Mouse (Mus musculus): ENCODE measurements around the gene Klhl33. TPM values are rescaled to one million over a fixed set of nuclear protein-coding genes. Genes with fewer than 3 reads are reported as not detected.
"Not testable (repeated sequence)": the region's sequence is repeated elsewhere in the genome, so short reads cannot be mapped to it uniquely, and the experiment has no call there.

Gene Klhl33
- total RNA-seq (2014; fragmentation: Nextera tagmentation) (not detected in 2 replicates), total RNA-seq (2017) (0.17 and 0.22 TPM in 2 replicates), polyA plus RNA-seq (2012) (not detected in 2 replicates)

DNA sequence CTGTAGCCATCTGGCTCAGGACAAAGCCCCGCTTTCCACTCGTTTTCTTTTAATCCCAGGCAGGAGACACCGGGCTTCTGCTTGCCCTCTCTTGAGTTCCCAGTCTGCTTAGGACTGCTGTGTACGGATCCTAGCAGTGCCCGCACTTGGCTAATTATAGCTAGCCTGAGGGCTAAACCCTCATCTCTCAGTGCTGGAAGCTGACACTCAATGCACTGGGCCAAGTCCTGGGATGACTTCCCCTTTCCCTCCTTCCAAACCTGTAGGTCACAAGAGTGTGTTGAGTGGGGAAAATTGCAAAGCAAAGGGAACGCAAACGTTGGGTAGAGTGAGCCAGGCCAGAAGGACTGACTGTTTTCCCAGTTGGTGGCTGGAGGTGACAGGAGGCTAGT is at the start of gene Klhl33:
Gene Klhl33, minus strand, starts transcription at position 134 of the 392 bp plus-strand sequence.
- Histone ChIP-seq H3K4me3 (ENCODE audit: low read depth, low read length) (no peak within 1 kb of the TSS), H3K36me3 (replicated peaks) (no peaks in the 10 kb centered on the region), H3K4me1 (ENCODE audit: insufficient read depth, low read depth, low read length) (no peaks in the 10 kb centered on the region), H3K9me3 (replicated peaks) (peaks cover 6% of the 10 kb centered on the region; the same call in 1 of the 2 replicates), H3K27me3 (ENCODE audit: insufficient read depth, low read length) (peaks cover 27% of the 10 kb centered on the region)
- ATAC-seq (ENCODE audit: extremely low read depth, insufficient number of reproducible peaks, low FRiP score, poor library complexity, severe bottlenecking) (no peak), DNase-seq (ENCODE audit: low spot score) (no peak)
- no peak for TF ChIP-seq GATA1 (IDR thresholded peaks at IDR 0.05; ENCODE audit: borderline replicate concordance, low read length)
- TF ChIP-seq GATA2 (IDR thresholded peaks at IDR 0.05; ENCODE audit: borderline replicate concordance, low read depth, low read length), result no peak
- TF ChIP-seq CTCF (IDR thresholded peaks at IDR 0.05; ENCODE audit: low read depth, low read length), result no peak
- no peak for TF ChIP-seq POLR2AphosphoS5 (IDR thresholded peaks at IDR 0.05; ENCODE audit: insufficient replicate concordance, low read depth, low read length)

DNA sequence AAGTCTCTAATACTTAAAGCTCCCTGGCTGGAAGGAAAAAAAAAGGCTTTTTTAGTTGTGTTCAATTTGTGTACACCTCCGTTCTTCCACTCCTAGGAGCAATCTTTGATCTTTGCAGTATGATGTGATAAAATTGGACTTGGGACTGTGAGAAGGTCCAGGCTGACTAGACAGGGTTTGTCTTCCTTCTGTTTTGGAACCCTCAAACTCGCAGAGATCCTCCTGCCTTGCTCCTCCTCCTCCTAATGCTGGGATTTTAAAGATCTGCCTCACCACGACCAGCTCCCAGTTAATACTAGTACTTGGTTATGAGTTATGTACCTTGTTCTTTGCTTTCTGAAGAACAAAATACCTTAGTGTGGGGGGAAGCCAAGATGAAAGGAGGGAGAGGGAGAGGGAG is 48.2 kb upstream of the Klhl33 start:
- H3K4me3 ChIP-seq (ENCODE audit: low read depth, low read length), result peak overlapping the region; percentile 71; the same call in 1 of the 2 replicates
- not testable (repeated sequence) for H3K27me3 ChIP-seq (ENCODE audit: insufficient read depth, low read length); H3K4me1 ChIP-seq (ENCODE audit: insufficient read depth, low read depth, low read length); H3K36me3 ChIP-seq (replicated peaks); H3K9me3 ChIP-seq (replicated peaks); DNase-seq (ENCODE audit: low spot score); ATAC-seq (ENCODE audit: extremely low read depth, insufficient number of reproducible peaks, low FRiP score, poor library complexity, severe bottlenecking)

DNA sequence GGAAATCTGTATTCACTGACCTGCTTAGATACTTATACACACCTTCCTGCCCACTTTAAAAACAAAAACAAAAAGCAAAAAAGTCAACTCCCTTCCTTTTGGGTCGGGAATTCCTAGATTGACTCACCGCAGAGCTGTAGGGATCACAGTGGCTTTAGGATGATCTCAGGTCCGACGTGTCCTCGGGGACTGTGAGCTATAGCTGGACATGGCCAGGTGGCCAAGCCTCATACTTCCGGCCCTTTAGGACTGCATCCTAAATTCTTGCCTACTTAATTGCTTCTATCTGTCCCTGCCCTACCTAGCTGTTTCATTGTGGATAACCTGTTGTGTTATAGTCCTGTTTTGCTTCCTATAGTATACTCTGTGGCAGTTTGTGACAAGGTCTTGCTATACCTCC is 47.8 kb upstream of the Klhl33 start:
- H3K4me3 ChIP-seq (ENCODE audit: low read depth, low read length), result peak overlapping the region; percentile 71
- H3K4me1 ChIP-seq (ENCODE audit: insufficient read depth, low read depth, low read length); H3K36me3 ChIP-seq (replicated peaks); H3K27me3 ChIP-seq (ENCODE audit: insufficient read depth, low read length); ATAC-seq (ENCODE audit: extremely low read depth, insufficient number of reproducible peaks, low FRiP score, poor library complexity, severe bottlenecking); H3K9me3 ChIP-seq (replicated peaks); DNase-seq (ENCODE audit: low spot score): not testable (repeated sequence)

- peak; percentile 68 for ATAC-seq (ENCODE audit: extremely low read depth, insufficient number of reproducible peaks, low FRiP score, poor library complexity, severe bottlenecking)
- DNase-seq (ENCODE audit: low spot score); H3K4me1 ChIP-seq (ENCODE audit: insufficient read depth, low read depth, low read length); H3K27me3 ChIP-seq (ENCODE audit: insufficient read depth, low read length); H3K9me3 ChIP-seq (replicated peaks); H3K36me3 ChIP-seq (replicated peaks): not testable (repeated sequence)
- peak overlapping the region; percentile 71 for H3K4me3 ChIP-seq (ENCODE audit: low read depth, low read length)
Measured at GRCm38 (mm10) chr14:50944668-50945033, 47.3 kb upstream of the Klhl33 start.

GRCm38 (mm10) chr14:50943932-50944667 is 46.8 kb upstream of the Klhl33 start, which contains the start of gene Gm49342:
TSS of gene Gm49342 (plus strand) at chr14:50944517.
- TF ChIP-seq POLR2AphosphoS5 (IDR thresholded peaks at IDR 0.05; ENCODE audit: insufficient replicate concordance, low read depth, low read length) (peak; percentile 86; the same call in 1 of the 2 replicates), TAL1 (conservative IDR thresholded peaks at IDR 0.05; ENCODE audit: low read depth, low read length) (no peak), GATA1 (IDR thresholded peaks at IDR 0.05; ENCODE audit: borderline replicate concordance, low read length) (no peak), CTCF (IDR thresholded peaks at IDR 0.05; ENCODE audit: low read depth, low read length) (no peak)
- DNase-seq (ENCODE audit: low spot score) (peak; percentile 85), ATAC-seq (ENCODE audit: extremely low read depth, insufficient number of reproducible peaks, low FRiP score, poor library complexity, severe bottlenecking) (peak; percentile 100)
- Histone ChIP-seq H3K27me3 (ENCODE audit: insufficient read depth, low read length) (no peaks in the 10 kb centered on the region), H3K36me3 (replicated peaks) (no peaks in the 10 kb centered on the region), H3K4me3 (ENCODE audit: low read depth, low read length) (peak within 1 kb of the TSS; percentile 71), H3K4me1 (ENCODE audit: insufficient read depth, low read depth, low read length) (peaks cover 8% of the 10 kb centered on the region), H3K9me3 (replicated peaks) (no peaks in the 10 kb centered on the region)

GRCm38 (mm10) chr14:50938940-50939339 is 41.6 kb upstream of the Klhl33 start:
- Histone ChIP-seq H3K4me3 (ENCODE audit: low read depth, low read length) (peak overlapping the region; percentile 55), H3K36me3 (replicated peaks) (peaks cover 19% of the 10 kb centered on the region), H3K9me3 (replicated peaks) (no peaks in the 10 kb centered on the region), H3K27me3 (ENCODE audit: insufficient read depth, low read length) (no peaks in the 10 kb centered on the region), H3K4me1 (ENCODE audit: insufficient read depth, low read depth, low read length) (peaks cover 21% of the 10 kb centered on the region)
- no peak for TF ChIP-seq TAL1 (conservative IDR thresholded peaks at IDR 0.05; ENCODE audit: low read depth, low read length)
- TF ChIP-seq CTCF (IDR thresholded peaks at IDR 0.05; ENCODE audit: low read depth, low read length), result no peak
- no peak for TF ChIP-seq GATA2 (IDR thresholded peaks at IDR 0.05; ENCODE audit: borderline replicate concordance, low read depth, low read length)
- TF ChIP-seq GATA1 (IDR thresholded peaks at IDR 0.05; ENCODE audit: borderline replicate concordance, low read length), result no peak
- no peak for TF ChIP-seq POLR2AphosphoS5 (IDR thresholded peaks at IDR 0.05; ENCODE audit: insufficient replicate concordance, low read depth, low read length)
- DNase-seq (ENCODE audit: low spot score) (peak; percentile 86), ATAC-seq (ENCODE audit: extremely low read depth, insufficient number of reproducible peaks, low FRiP score, poor library complexity, severe bottlenecking) (peak; percentile 88)

DNA sequence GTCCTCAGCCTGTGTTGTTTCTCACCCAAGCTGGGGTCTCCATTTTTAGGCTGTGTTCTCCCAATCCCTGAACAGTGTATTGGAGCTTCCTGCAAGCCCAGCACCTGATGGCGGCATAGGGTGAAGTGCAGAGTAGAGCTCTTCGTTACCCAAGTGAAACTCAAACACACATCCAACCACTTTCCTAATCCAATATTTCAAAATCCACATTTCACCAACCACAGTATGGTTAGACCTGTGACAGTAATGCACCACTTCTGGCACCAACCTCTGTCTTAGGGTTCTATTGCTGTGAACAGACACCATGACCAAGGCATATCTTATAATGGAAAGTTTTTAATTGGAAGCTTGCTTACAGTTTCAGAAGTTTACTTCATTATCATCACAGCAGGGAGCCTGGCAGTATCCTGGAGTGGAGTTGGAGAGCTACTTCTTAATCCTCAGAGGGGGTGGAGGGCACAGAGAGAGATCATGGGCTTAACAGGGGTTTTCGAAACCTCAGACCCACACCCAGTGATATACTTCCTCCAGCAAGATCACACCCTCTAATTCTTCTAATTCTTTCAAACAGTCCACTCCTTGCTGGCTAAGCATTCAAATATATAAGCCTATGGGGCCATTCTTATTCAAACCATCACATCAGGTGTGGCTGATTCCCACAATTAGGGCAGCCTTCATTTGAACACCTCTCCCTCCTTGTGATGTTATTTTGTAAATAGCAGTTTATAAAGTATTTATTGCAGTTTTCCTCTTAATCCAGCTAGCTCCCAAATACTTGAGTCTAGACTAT is 41.0 kb upstream of the Klhl33 start:
- Histone ChIP-seq H3K4me1 (ENCODE audit: insufficient read depth, low read depth, low read length) (peaks cover 21% of the 10 kb centered on the region), H3K9me3 (replicated peaks) (no peaks in the 10 kb centered on the region), H3K36me3 (replicated peaks) (peaks cover 19% of the 10 kb centered on the region), H3K27me3 (ENCODE audit: insufficient read depth, low read length) (no peaks in the 10 kb centered on the region), H3K4me3 (ENCODE audit: low read depth, low read length) (peak overlapping the region; percentile 55)
- no peak for TF ChIP-seq POLR2AphosphoS5 (IDR thresholded peaks at IDR 0.05; ENCODE audit: insufficient replicate concordance, low read depth, low read length)
- no peak for TF ChIP-seq TAL1 (conservative IDR thresholded peaks at IDR 0.05; ENCODE audit: low read depth, low read length)
- TF ChIP-seq CTCF (IDR thresholded peaks at IDR 0.05; ENCODE audit: low read depth, low read length), result no peak
- no peak for TF ChIP-seq GATA1 (IDR thresholded peaks at IDR 0.05; ENCODE audit: borderline replicate concordance, low read length)
- no peak for TF ChIP-seq GATA2 (IDR thresholded peaks at IDR 0.05; ENCODE audit: borderline replicate concordance, low read depth, low read length)
- DNase-seq (ENCODE audit: low spot score) (no peak), ATAC-seq (ENCODE audit: extremely low read depth, insufficient number of reproducible peaks, low FRiP score, poor library complexity, severe bottlenecking) (no peak)

Data from G1E (cell line).